Mouse (Mus musculus) lung, postnatal 0 days (tissue): ENCODE results near the gene Dpp6.

ENCODE experiments used
- CTCF ChIP-seq: IDR thresholded peaks from 2 replicates; pipeline ENCODE4 v1.5.1; 2016; ENCODE audit warnings: antibody characterized with exemption, mild to moderate bottlenecking
- EP300 ChIP-seq: IDR thresholded peaks from 2 replicates; pipeline ENCODE4 v1.6.1; 2016; ENCODE audit warnings: antibody characterized with exemption, mild to moderate bottlenecking, control low read depth

- TF ChIP-seq EP300 (no peak), CTCF (no peak)
Observed at GRCm38 (mm10) chr5:26910353-26910752, 93.3 kb downstream of the Dpp6 start.
